Mouse (Mus musculus): ENCODE measurements around the gene Col28a1. TPM values are rescaled to one million over a fixed set of nuclear protein-coding genes. Genes with fewer than 3 reads are reported as not detected.
A peak's percentile ranks its signal among the peaks of the same experiment; 100 is the strongest.

Col28a1 gene
- polyA plus RNA-seq, 1 experiment from 2014 or later = 1.1 TPM

DNA sequence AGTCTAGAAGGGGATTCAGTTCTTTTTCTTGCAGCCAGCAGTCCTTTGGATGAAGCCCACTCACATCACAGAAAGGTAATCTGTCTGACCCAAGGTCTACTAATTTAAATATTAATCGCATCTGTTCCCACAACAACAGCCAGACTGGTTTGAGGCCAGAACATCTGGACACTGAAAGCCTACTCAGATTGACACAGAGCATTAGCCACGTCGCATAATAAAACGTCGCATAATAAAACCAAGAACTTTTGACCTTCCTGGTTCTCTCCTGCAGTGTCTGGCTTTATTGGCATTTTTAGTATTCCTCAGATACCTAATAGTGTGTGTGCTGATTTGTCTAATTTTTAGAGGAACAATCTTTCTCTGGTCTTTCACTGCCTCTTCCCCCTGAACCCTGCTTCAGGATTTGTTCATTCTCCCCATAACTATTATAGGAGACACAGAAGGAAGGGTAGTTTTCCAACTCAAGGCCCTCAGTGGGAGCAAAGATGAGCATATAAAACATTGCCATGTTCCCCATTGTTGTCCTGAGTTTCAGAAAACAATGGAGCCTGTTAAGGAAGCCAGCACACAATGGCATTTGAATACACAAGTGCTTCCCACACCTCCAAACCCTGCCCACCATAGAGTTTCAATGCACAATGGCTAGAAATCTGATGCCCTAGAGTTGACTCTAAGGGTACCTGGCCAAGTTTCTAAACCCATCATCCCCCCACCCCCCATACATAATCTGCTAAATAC, 221.2 kb downstream of the Col28a1 start:
- Histone ChIP-seq H3K36me3 (no peaks in the 10 kb centered on the region), H3K27me3 (no peaks in the 10 kb centered on the region), H3K4me3 (no peak overlapping the region), H3K27ac (no peak overlapping the region), H3K4me2 (no peak overlapping the region), H3K9me3 (no peaks in the 10 kb centered on the region), H3K9ac (no peak overlapping the region), H3K4me1 (replicated peaks) (peaks cover 14% of the 10 kb centered on the region)
- 0 out of 2 replicates have a peak, but pooled peaks have one; percentile 46 for ATAC-seq (ENCODE audit: low FRiP score)
- 18% methylated on average over 5 of the region's 5 CpGs for WGBS

DNA sequence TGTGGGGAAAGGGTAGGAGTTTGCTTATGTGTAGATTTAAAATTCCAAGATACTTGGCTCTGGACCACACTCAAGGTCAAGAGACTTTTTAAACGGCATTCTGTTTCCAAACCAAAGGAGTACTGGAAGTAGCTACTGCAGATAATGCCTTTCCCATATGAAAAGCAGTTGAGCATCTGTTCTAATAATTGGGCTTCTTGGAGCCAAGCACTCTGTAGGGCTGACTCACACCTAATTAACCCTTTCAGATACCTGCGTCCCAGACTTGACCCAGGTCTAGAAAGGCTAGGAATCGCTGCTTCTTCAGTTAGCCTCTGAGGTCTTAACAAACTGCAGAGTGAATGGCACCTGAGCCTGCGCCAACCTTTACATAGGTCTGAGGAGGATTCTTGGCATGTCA, 223.0 kb downstream of the Col28a1 start:
- Histone ChIP-seq H3K27me3 (no peaks in the 10 kb centered on the region), H3K4me3 (no peak overlapping the region), H3K4me2 (no peak overlapping the region), H3K27ac (no peak overlapping the region), H3K36me3 (no peaks in the 10 kb centered on the region), H3K9me3 (no peaks in the 10 kb centered on the region), H3K9ac (no peak overlapping the region), H3K4me1 (replicated peaks) (peaks cover 21% of the 10 kb centered on the region)
- ATAC-seq (ENCODE audit: low FRiP score) = no peak
- 89% methylated on average over 4 of the region's 4 CpGs for WGBS

DNA sequence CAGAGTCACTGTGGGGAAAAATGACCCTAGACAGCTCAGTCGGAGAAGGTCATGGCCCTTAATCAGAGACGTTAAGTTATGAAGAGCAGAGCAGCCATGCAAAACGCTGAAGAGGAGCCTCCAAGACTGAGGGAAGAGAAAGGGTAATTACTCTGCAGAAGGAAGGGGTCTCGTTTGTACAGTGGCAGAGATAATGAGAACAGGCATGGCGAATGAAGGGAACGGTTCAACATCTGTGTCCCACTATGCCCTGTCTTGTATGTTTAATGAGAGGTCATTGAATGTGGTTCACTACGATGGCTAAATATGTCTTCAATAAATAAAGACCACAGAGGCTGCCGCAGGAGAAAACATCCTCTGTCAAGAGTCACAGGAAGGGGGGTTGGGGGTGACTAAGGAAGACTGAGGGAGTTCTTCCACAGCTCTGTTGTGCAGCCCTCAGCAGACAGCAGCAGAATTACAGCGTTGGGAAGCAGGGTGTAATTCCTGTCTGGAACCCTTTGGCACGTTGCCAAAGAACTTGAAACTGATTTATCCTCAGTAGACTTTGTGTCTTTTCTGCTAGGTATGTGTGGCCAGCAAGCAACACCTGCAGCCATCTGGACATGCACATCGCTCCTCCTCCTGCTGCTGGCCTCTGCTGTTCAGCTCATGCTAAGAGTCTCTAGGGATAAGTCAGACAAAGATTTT, 226.4 kb downstream of the Col28a1 start:
- Histone ChIP-seq H3K36me3 (no peaks in the 10 kb centered on the region), H3K4me3 (no peak overlapping the region), H3K4me1 (replicated peaks) (peaks cover 16% of the 10 kb centered on the region), H3K9ac (no peak overlapping the region), H3K4me2 (no peak overlapping the region), H3K27ac (no peak overlapping the region), H3K27me3 (no peaks in the 10 kb centered on the region), H3K9me3 (no peaks in the 10 kb centered on the region)
- whole genome bisulfite sequencing = 45% methylated on average over 11 of the region's 11 CpGs
- peak; percentile 76 for ATAC-seq (ENCODE audit: low FRiP score)

DNA sequence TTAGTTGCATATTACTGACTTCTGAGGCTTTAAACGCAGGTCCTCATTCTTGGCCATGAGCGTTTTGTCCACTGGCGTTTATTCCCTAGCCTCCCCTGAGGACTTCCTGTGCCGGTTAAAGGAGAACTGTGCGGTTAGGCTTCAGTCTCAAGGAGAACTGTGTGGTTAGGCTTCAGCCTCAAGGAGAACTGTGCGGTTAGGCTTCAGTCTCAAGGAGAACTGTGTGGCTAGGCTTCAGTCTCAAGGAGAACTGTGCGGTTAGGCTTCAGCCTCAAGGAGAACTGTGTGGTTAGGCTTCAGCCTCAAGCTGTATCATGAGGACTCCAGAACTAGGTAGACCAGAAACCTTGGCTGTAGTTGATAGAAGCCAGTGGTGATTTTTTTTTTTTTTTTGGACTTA, 229.7 kb downstream of the Col28a1 start:
- 92% methylated on average over 7 of the region's 7 CpGs for WGBS
- Histone ChIP-seq H3K4me1 (replicated peaks) (peaks cover 11% of the 10 kb centered on the region), H3K4me2 (no peak overlapping the region), H3K27me3 (no peaks in the 10 kb centered on the region), H3K9ac (no peak overlapping the region), H3K9me3 (no peaks in the 10 kb centered on the region), H3K27ac (no peak overlapping the region), H3K4me3 (no peak overlapping the region), H3K36me3 (no peaks in the 10 kb centered on the region)
- ATAC-seq (ENCODE audit: low FRiP score) = no peak

DNA sequence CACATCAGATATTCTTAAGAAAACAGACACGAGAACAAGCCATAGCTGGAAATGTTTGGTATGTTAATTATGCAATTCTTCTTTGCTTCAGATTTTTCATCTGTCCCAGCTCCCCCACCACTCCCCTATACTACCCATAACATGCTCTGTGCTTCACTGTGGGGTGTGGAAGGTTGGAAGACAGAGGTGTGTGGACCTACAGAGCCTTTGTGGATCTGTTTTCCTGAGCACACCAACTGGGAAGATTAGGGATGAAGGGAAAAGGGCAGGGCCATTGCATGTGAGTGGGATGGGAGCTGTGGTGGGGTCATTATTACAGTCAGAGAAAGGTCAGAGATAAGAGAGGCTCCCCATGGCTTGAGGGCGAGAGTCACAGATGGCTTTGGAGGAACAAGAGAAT, 240.2 kb downstream of the Col28a1 start:
- Histone ChIP-seq H3K9ac (no peak overlapping the region), H3K27ac (no peak overlapping the region), H3K36me3 (no peaks in the 10 kb centered on the region), H3K4me2 (no peak overlapping the region), H3K4me3 (no peak overlapping the region), H3K9me3 (no peaks in the 10 kb centered on the region), H3K27me3 (no peaks in the 10 kb centered on the region), H3K4me1 (replicated peaks) (no peaks in the 10 kb centered on the region; the same call in none of the 2 replicates)
- 69% methylated on average over 2 of the region's 2 CpGs for WGBS
- ATAC-seq (ENCODE audit: low FRiP score) = 0 out of 2 replicates have a peak, but pooled peaks have one; percentile 52

DNA sequence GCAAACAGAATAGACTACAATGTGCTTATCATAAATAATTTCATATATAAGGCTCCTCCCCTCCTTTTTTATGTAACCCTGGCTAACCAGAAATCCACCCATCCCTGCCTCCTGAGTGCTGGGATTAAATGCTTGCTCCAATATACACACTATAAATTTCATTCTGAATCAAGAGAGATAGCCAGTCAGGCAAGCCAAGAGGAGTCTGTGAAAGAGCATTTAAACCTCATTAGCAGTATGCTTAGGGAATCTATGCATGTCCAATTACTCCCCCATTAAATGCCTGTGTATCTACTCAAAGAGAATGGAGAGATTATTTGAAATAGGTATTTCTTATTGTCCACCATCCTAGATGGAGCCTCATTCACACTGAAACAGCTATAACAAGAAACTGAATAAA, 240.6 kb downstream of the Col28a1 start:
- no peak for ATAC-seq (ENCODE audit: low FRiP score)
- no peak overlapping the region for H3K4me2 ChIP-seq
- no peaks in the 10 kb centered on the region for H3K9me3 ChIP-seq
- no peak overlapping the region for H3K27ac ChIP-seq
- H3K36me3 ChIP-seq = no peaks in the 10 kb centered on the region
- no peak overlapping the region for H3K9ac ChIP-seq
- no peaks in the 10 kb centered on the region for H3K27me3 ChIP-seq
- no peaks in the 10 kb centered on the region; the same call in none of the 2 replicates for H3K4me1 ChIP-seq (replicated peaks)
- H3K4me3 ChIP-seq = no peak overlapping the region

Other genes with a start within 250 kb of the Col28a1 start
- 26.2 and 27.4 TPM in 2 replicates for gene Mios, start 16.6 kb upstream of the Col28a1 start, polyA plus RNA-seq (2015; fragmentation: Nextera tagmentation; extraction: Ambion mirVana)
- 69.8 and 72.5 TPM in 2 replicates for gene Rpa3, start 66.6 kb upstream of the Col28a1 start, polyA plus RNA-seq (2015; fragmentation: Nextera tagmentation; extraction: Ambion mirVana)
- gene Umad1, start 66.7 kb upstream of the Col28a1 start, polyA plus RNA-seq (2015; fragmentation: Nextera tagmentation; extraction: Ambion mirVana) = 48.2 and 49.5 TPM in 2 replicates
- 13.1 and 15.0 TPM in 2 replicates for gene Gm45062, start 66.8 kb upstream of the Col28a1 start, polyA plus RNA-seq (2015; fragmentation: Nextera tagmentation; extraction: Ambion mirVana)